Mouse (Mus musculus) MEL (cell line): ENCODE measurements around the gene Rftn1. TPM values are rescaled to one million over a fixed set of nuclear protein-coding genes. Genes with fewer than 3 reads are reported as not detected.

ENCODE experiments used
- DNase-seq: peaks from one replicate; pipeline ENCODE4 v3.0.0; 2011; ENCODE audit warnings: low read depth, low spot score
- H3K27ac ChIP-seq: 2 replicates; pipeline ENCODE4 v1.5.1; 2012; ENCODE audit warnings: low read depth, mild to moderate bottlenecking, control low read depth, low read length, moderate library complexity; ENCODE audit not compliant: control insufficient read depth
- H3K27me3 ChIP-seq, 2 experiments: fragments of 150-350 bp in 1 of 2; sonication (generic) in 1 of 2; 2 replicates each; pipeline ENCODE4 v1.6.1; 2012; ENCODE audit warnings: low read length in 2 of 2, mild to moderate bottlenecking in 2 of 2, improper control_type of control experiment in 1 of 2, moderate library complexity in 1 of 2; ENCODE audit not compliant: insufficient read depth in 2 of 2, control insufficient read depth in 1 of 2
- H3K36me3 ChIP-seq, 2 experiments: 2 replicates each; pipeline ENCODE4 v1.6.1; 2012 to 2014; ENCODE audit warnings: low read length in 2 of 2, improper control_type of control experiment in 1 of 2, inconsistent platforms in 1 of 2, mild to moderate bottlenecking in 1 of 2; ENCODE audit not compliant: insufficient read depth in 2 of 2, control insufficient read depth in 1 of 2
- H3K4me1 ChIP-seq, 2 experiments: fragments of 150-350 bp in 1 of 2; sonication (generic) in 1 of 2; 2 replicates each; pipeline ENCODE4 v1.6.1; 2012; ENCODE audit warnings: low read length in 2 of 2, improper control_type of control experiment in 1 of 2, mild to moderate bottlenecking in 1 of 2; ENCODE audit not compliant: insufficient read depth in 2 of 2, control insufficient read depth in 1 of 2
- H3K4me3 ChIP-seq, 2 experiments: fragments of 150-350 bp in 1 of 2; sonication (generic) in 1 of 2; 2 replicates each; pipeline ENCODE4 v1.5.1; 2012; ENCODE audit warnings: low read depth in 2 of 2, low read length in 2 of 2, mild to moderate bottlenecking in 2 of 2, moderate library complexity in 2 of 2, control low read depth in 1 of 2, improper control_type of control experiment in 1 of 2; ENCODE audit not compliant: control insufficient read depth in 1 of 2, insufficient read depth in 1 of 2
- H3K79me2 ChIP-seq: 2 replicates; pipeline ENCODE4 v1.6.1; 2012; ENCODE audit warnings: mild to moderate bottlenecking, low read length, moderate library complexity; ENCODE audit not compliant: control insufficient read depth, poor library complexity, insufficient read depth
- H3K9ac ChIP-seq: 2 replicates; pipeline ENCODE4 v1.6.1; 2012; ENCODE audit warnings: low read depth, mild to moderate bottlenecking, control low read depth, low read length, moderate library complexity; ENCODE audit not compliant: control insufficient read depth, poor library complexity, severe bottlenecking
- H3K9me3 ChIP-seq: fragments of 150-350 bp; sonication (generic); replicated peaks from 2 replicates; pipeline ENCODE4 v1.6.1; 2012; ENCODE audit warnings: mild to moderate bottlenecking, low read length, improper control_type of control experiment, moderate library complexity; ENCODE audit not compliant: insufficient read depth
- BHLHE40 ChIP-seq: IDR thresholded peaks from 2 replicates; pipeline ENCODE4 v1.6.1; 2012; ENCODE audit warnings: low read depth, mild to moderate bottlenecking, inconsistent platforms, low read length, improper control_type of control experiment, borderline replicate concordance
- E2F4 ChIP-seq: IDR thresholded peaks from 2 replicates; pipeline ENCODE4 v1.6.1; 2011; ENCODE audit warnings: low read depth, low read length, improper control_type of control experiment, borderline replicate concordance
- ELF1 ChIP-seq: IDR thresholded peaks from 2 replicates; pipeline ENCODE4 v1.6.1; 2014; ENCODE audit warnings: low read depth, mild to moderate bottlenecking, inconsistent platforms, low read length, improper control_type of control experiment, moderate library complexity
- EP300 ChIP-seq, 2 experiments: IDR thresholded peaks; 2 replicates each; pipeline ENCODE4 v1.6.1; 2011; ENCODE audit warnings: improper control_type of control experiment in 2 of 2, low read length in 2 of 2, low read depth in 1 of 2, mild to moderate bottlenecking in 1 of 2
- GATA1 ChIP-seq: IDR thresholded peaks from 2 replicates; pipeline ENCODE4 v1.6.1; 2011; ENCODE audit warnings: low read depth, low read length, improper control_type of control experiment
- MAFK ChIP-seq: IDR thresholded peaks from 2 replicates; pipeline ENCODE4 v1.6.1; 2011; ENCODE audit warnings: low read depth, mild to moderate bottlenecking, low read length, improper control_type of control experiment, borderline replicate concordance
- MEF2A ChIP-seq: IDR thresholded peaks from 2 replicates; pipeline ENCODE4 v1.6.1; 2014; ENCODE audit warnings: low read depth, mild to moderate bottlenecking, inconsistent platforms, low read length, improper control_type of control experiment; ENCODE audit not compliant: poor library complexity, insufficient replicate concordance, severe bottlenecking; ENCODE audit errors: extremely low read depth
- MXI1 ChIP-seq: IDR thresholded peaks from 2 replicates; pipeline ENCODE4 v1.6.1; 2011; ENCODE audit warnings: mild to moderate bottlenecking, low read depth, low read length, improper control_type of control experiment
- NELFE ChIP-seq: IDR thresholded peaks from 2 replicates; pipeline ENCODE4 v1.6.1; 2011; ENCODE audit warnings: low read depth, low read length, improper control_type of control experiment
- POLR2A ChIP-seq, 2 experiments: IDR thresholded peaks; 2 replicates each; pipeline ENCODE4 v1.6.1; 2011 to 2012; ENCODE audit warnings: low read length in 2 of 2, mild to moderate bottlenecking in 2 of 2, control low read depth in 1 of 2, improper control_type of control experiment in 1 of 2, low read depth in 1 of 2, moderate library complexity in 1 of 2; ENCODE audit not compliant: control insufficient read depth in 1 of 2, insufficient read depth in 1 of 2, poor library complexity in 1 of 2
- POLR2AphosphoS2 ChIP-seq: IDR thresholded peaks from 2 replicates; pipeline ENCODE4 v1.6.1; 2011; ENCODE audit warnings: low read length, improper control_type of control experiment
- SMC3 ChIP-seq: IDR thresholded peaks from 2 replicates; pipeline ENCODE4 v1.6.1; 2011; ENCODE audit warnings: low read depth, low read length, improper control_type of control experiment
- USF2 ChIP-seq, 2 experiments: IDR thresholded peaks; 2 replicates each; pipeline ENCODE4 v1.6.1; 2011 to 2012; ENCODE audit warnings: improper control_type of control experiment in 2 of 2, low read length in 2 of 2, borderline replicate concordance in 1 of 2, inconsistent platforms in 1 of 2, low read depth in 1 of 2, mild to moderate bottlenecking in 1 of 2; ENCODE audit not compliant: insufficient read depth in 1 of 2
- ZKSCAN1 ChIP-seq: IDR thresholded peaks from 2 replicates; pipeline ENCODE4 v1.6.1; 2012; ENCODE audit warnings: low read depth, mild to moderate bottlenecking, inconsistent platforms, low read length, improper control_type of control experiment, moderate library complexity
- ZMIZ1 ChIP-seq: IDR thresholded peaks from 2 replicates; pipeline ENCODE4 v1.6.1; 2012; ENCODE audit warnings: low read depth, mild to moderate bottlenecking, inconsistent platforms, low read length, improper control_type of control experiment, moderate library complexity
- polyA plus RNA-seq, 2 experiments: library from polyadenylated mRNA; stranded (reverse) in 1 of 2; unstranded in 1 of 2; fragments of >175 nt in 1 of 2; fragments of >200 nt in 1 of 2; gene quantifications; 2 replicates each; pipeline versions ENCODE4 v1.2.1 to v1.2.4; 2012; ENCODE audit warnings: low replicate concordance in 2 of 2, low read depth in 1 of 2; ENCODE audit not compliant: insufficient read length in 2 of 2, insufficient read depth in 1 of 2, missing spikeins in 1 of 2
- total RNA-seq: library from RNA; depleted of rRNA; stranded (reverse); fragments of 300-350 nt; gene quantifications from 2 replicates; pipeline ENCODE4 v1.2.3, GENCODE M21; 2012

The Rftn1 gene
- total and polyA plus RNA-seq, 3 experiments, result 70.2 to 76.1 TPM; not detected in 1

GRCm38 (mm10) chr17:50185083-50185482 lies 5.4 kb downstream of the Rftn1 start:
- Histone ChIP-seq H3K27me3 (no peaks in the 10 kb centered on the region), H3K9ac (no peak overlapping the region), H3K9me3 (no peaks in the 10 kb centered on the region), H3K4me1 (peaks cover 0 to 7% of the 10 kb centered on the region in 2 experiments), H3K27ac (no peak overlapping the region), H3K36me3 (peaks cover 0 to 11% of the 10 kb centered on the region in 2 experiments; a peak in 3 of 4 replicates), H3K4me3 (no peak overlapping the region), H3K79me2 (peaks cover 67% of the 10 kb centered on the region)
- TF ChIP-seq EP300 (IDR thresholded peaks at IDR 0.05; ENCODE audit: low read depth in 1 of 2, low read length in 2 of 2) (no peak), ZMIZ1 (no peak), MAFK (no peak), BHLHE40 (no peak), POLR2A (IDR thresholded peaks at IDR 0.05; ENCODE audit: control insufficient read depth in 1 of 2, insufficient read depth in 1 of 2, low read depth in 1 of 2, low read length in 2 of 2, poor library complexity in 1 of 2) (no peak), MXI1 (no peak), POLR2AphosphoS2 (no peak), GATA1 (no peak)
- no peak for DNase-seq

- H3K9ac ChIP-seq, result no peak overlapping the region
- H3K36me3 ChIP-seq, result peaks cover 0 to 11% of the 10 kb centered on the region in 2 experiments; a peak in 3 of 4 replicates
- no peaks in the 10 kb centered on the region for H3K27me3 ChIP-seq
- no peak for DNase-seq
- no peak overlapping the region for H3K27ac ChIP-seq
- H3K9me3 ChIP-seq, result no peaks in the 10 kb centered on the region
- H3K4me1 ChIP-seq, result peaks cover 0 to 7% of the 10 kb centered on the region in 2 experiments
- peaks cover 64% of the 10 kb centered on the region for H3K79me2 ChIP-seq
- TF ChIP-seq NELFE (no peak), MEF2A (no peak), MXI1 (no peak), ELF1 (no peak), SMC3 (no peak), USF2 (IDR thresholded peaks at IDR 0.05; ENCODE audit: borderline replicate concordance in 1 of 2, insufficient read depth in 1 of 2, low read depth in 1 of 2, low read length in 2 of 2) (no peak), ZMIZ1 (no peak), MAFK (no peak), E2F4 (no peak), ZKSCAN1 (no peak)
- no peak overlapping the region for H3K4me3 ChIP-seq
Measured at GRCm38 (mm10) chr17:50184217-50185038, 6.0 kb downstream of the Rftn1 start.
